Mouse (Mus musculus): ENCODE measurements around the gene Gm9970.

Gene Gm9970

DNA sequence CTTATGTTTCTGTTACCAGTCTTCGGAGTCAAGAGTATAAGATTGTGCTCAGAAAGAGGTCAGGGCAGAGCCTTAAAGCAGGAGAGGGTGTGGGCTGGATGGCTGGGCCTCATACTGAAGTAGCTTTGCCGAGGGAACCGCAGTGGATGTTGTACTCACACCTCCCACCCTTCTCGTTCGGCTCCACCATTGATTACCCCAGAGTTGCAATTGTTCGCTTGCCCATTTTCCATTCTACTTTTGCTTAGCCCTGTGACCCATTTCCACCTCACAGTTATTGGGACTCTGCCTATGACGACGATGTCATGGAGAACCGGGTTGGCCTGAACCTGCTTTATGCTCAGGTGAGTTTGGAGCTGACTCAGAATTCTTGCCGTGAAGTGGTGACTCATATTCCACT lies 44.8 kb downstream of the Gm9970 start:
- no peak for DNase-seq (ENCODE audit: inconsistent age in 2 of 2, low spot score in 1 of 2)

DNA sequence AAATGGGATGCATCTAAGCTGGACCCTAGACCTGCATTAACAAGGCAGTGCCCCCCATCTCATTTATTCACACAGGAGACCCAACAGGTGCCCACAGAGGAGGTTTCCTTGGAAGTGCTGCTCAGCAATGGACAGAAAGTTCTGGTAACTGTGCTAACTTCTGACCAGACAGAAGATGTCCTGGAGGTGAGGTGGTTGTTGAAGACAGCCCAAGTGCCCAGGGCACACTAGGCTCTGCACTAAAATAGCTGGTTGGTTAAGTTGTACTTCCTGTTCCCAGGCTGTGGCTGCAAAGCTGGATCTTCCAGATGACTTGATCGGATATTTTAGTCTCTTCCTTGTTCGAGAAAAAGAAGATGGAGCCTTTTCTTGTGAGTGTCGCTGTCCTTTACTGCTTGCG lies 45.4 kb downstream of the Gm9970 start:
- DNase-seq (ENCODE audit: inconsistent age in 2 of 2, low spot score in 1 of 2): no peak

DNA sequence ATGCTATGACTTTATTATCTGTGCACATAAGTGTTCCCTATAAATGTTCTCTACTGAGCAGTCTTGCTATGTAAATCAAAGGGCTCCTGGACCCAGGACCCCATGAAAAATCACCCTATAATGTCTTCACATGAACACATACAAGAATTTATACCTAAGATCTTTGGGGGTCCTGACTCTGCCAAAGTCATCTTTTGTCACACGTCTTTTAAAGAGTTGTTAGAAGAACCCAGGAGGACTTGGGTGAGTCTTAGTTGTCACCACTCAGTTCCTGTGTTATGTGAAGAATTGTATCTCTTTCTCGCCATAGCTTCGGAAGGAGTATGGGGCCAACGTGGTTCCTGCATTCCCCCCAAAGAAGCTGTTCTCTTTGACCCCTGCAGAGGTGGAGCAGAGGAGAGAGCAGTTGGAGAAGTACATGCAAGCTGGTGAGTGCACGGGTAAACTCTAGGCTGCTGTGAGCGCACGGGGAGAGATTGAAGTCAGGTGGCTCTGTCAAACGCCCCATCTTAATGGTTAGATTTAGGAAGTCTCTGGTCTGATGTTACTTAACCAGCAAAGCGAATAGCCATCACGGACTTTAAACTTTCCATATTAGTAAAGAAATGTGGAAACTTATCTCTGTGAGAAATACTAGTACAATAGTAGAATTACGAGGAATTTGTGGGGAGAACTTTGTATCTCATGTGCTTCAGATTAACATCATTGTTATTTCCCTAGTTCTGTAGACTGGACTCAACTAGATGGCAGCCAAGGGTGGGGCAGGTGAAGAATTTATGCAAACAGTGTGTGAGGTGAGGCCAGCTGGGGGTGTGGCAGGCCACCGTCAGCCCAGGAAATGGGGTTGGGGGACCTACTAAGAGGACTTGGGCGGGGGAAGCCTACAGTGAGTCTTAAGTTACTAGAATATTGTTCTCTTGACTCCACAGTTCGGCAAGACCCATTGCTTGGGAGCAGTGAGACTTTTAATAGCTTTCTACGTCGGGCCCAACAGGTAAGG lies 46.2 kb downstream of the Gm9970 start:
- DNase-seq (ENCODE audit: inconsistent age in 2 of 2, low spot score in 1 of 2): no peak

DNA sequence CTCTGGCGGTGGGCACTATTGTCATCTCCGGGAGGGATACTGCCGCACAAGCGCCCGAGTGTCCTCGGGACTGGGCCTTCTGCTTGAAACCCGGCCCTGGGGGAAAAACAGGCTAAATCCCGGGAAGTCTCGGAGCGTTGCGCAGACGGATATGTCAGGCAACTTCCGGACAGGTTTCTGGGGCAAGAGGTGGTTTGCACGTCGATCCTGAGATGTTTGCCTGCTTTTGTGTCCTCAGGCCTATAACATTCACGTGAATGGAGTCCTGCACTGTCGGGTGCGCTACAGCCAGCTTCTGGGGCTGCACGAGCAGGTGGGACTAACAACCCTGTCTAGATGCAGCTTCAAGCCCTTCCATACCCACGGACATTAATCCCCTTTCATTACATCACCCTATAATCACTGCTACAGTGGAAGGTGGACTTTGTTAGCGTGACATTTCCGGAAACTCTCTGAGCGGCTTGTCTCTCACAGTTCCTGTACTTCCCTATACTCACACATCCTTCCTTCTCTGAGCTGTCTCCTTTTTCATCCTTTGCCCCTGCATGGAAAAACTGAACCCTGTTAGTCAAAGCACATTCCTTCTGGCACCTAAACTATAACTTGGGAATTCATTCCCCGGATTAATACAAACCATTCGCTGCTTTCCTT lies 47.3 kb downstream of the Gm9970 start:
- DNase-seq (ENCODE audit: inconsistent age in 2 of 2, low spot score in 1 of 2): no peak

DNA sequence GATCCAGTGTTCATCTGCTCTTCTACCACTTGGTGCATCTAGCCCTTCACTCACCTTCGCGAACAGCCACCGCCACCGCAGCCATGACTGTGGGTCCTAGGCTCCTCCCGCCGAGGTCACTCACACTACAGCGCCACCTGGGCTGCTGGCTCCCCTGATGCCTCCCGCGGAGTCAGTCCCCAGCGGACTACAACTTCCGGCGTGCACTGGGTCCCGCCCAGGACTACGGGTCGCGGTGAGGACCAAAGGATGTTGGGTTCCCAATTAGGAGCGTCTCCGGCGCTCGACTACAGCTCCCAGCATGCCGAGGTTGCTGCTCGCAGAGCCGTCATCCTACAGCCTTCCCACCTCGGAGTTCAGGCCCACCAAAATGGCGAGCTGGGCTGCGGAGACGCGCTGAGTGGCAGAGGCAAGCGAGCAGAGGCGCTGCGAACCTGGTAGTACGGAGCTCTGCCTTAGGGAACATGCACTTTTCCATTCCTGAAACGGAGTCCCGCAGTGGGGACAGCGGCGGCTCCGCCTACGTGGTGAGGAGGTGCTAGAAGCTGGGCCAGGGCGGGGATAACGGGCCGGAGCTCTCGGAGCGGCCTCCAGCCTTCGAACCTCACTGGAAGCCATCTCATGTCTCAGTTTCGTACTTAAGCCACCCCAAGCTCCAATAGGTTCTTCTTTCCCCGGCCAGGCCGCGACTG lies 47.9 kb downstream of the Gm9970 start, which contains the start of the genes Snx17 and Eif2b4:
Snx17 (plus strand) TSS at position 289 of the 692 bp plus-strand sequence.
Eif2b4 (minus strand) TSS at position 492 of the 692 bp plus-strand sequence.
- peak; percentile 99 to 100 for DNase-seq (ENCODE audit: inconsistent age in 2 of 2, low spot score in 1 of 2)

DNA sequence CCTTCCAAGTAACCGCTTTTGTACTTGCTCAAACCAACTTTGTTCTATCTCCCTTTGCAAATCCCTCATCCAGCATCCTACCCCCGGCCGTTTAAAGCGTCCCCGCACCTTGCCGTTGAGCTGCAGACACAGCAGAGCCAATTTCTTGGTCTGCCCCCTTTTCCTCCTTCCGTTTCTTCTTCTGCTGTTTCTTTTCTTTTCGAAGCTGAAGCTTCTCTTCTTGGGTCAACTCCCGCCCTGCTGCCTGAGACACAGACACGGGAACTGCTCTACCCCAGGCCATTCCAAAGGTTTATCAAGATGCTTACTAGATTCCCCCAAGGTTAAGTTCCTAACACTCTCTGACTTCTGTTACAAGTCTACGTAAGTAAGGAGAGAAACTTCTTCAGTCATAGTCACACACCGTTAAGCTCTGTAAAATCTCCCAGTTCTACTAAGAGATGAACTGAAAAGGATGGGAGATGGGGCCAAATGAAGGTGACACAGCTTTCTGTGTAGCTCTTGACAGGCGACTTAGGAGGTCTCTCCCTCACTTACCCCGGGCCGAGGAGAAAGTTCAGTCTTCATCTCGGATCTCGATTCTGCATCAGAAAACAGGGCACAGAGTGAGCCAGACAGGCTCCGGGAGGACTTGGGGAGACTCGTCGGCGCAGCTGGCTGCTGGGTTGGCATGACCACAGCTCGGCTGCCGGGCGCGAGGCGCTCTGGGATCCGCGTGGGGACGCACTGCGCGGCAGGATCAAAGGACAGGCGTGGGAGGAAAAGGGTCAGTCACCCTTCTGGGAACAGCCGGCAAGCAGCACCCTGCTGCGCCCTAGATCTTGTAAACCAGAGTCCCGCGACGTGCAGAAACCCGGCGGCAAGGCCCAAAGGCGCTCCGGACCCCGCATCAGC lies 48.7 kb downstream of the Gm9970 start:
- no peak for DNase-seq (ENCODE audit: inconsistent age in 2 of 2, low spot score in 1 of 2)

Data from adrenal gland, adult (tissue).